Mouse (Mus musculus) lung, embryonic 15.5 days (tissue): ENCODE results near the gene Usp17la. TPM values are rescaled to one million over a fixed set of nuclear protein-coding genes. Genes with fewer than 3 reads are reported as not detected.

Experiments used
- polyA plus RNA-seq: library from polyadenylated mRNA; unstranded; fragments of >200 nt; fragmentation: Nextera tagmentation; extraction: Ambion mirVana; gene quantifications from 2 replicates; pipeline ENCODE4 v1.2.1, GENCODE M21; 2015

Gene Usp17la
- polyA plus RNA-seq, 1 experiment from 2014 or later: not detected

Other genes with a start within 250 kb of the Usp17la start
- not detected in 2 replicates for gene Olfr656, start 243.1 kb upstream of the Usp17la start, polyA plus RNA-seq
- gene Olfr657, start 232.2 kb upstream of the Usp17la start, polyA plus RNA-seq: not detected in 2 replicates
- not detected in 2 replicates for gene Olfr658, start 209.7 kb upstream of the Usp17la start, polyA plus RNA-seq
- gene Olfr659, start 190.3 kb upstream of the Usp17la start, polyA plus RNA-seq: not detected in 2 replicates
- not detected in 2 replicates for gene Olfr661, start 170.5 kb upstream of the Usp17la start, polyA plus RNA-seq
- not detected in 2 replicates for gene Usp17le, start 79.5 kb upstream of the Usp17la start, polyA plus RNA-seq
- not detected in 2 replicates for gene Usp17lb, start 14.4 kb upstream of the Usp17la start, polyA plus RNA-seq
- gene Olfr665, start 21.0 kb downstream of the Usp17la start, polyA plus RNA-seq: not detected in 2 replicates
- not detected in 2 replicates for gene Olfr666, start 38.9 kb downstream of the Usp17la start, polyA plus RNA-seq
- gene Olfr667, start 64.5 kb downstream of the Usp17la start, polyA plus RNA-seq: not detected in 2 replicates
- gene Olfr668, start 71.0 kb downstream of the Usp17la start, polyA plus RNA-seq: not detected in 2 replicates
- not detected in 2 replicates for gene Olfr669, start 77.2 kb downstream of the Usp17la start, polyA plus RNA-seq
- gene Olfr670, start 105.6 kb downstream of the Usp17la start, polyA plus RNA-seq: not detected in 2 replicates
- not detected in 2 replicates for gene Olfr671, start 122.1 kb downstream of the Usp17la start, polyA plus RNA-seq
- not detected in 2 replicates for gene Olfr672, start 145.0 kb downstream of the Usp17la start, polyA plus RNA-seq
- not detected in 2 replicates for gene Olfr675, start 171.5 kb downstream of the Usp17la start, polyA plus RNA-seq
- gene Olfr676, start 175.7 kb downstream of the Usp17la start, polyA plus RNA-seq: not detected in 2 replicates
- not detected in 2 replicates for gene Olfr677, start 194.4 kb downstream of the Usp17la start, polyA plus RNA-seq
- gene Olfr678, start 207.5 kb downstream of the Usp17la start, polyA plus RNA-seq: not detected in 2 replicates
- gene Olfr679, start 224.2 kb downstream of the Usp17la start, polyA plus RNA-seq: not detected in 2 replicates
- gene Olfr680-ps1, start 235.8 kb downstream of the Usp17la start, polyA plus RNA-seq: not detected in 2 replicates